ENCODE assay signal across 26 mouse cellular contexts in genomic region chr6:37100413-37100812, GRCm38 (mm10).
DNase-seq lines count a peak whose midpoint lies in the region; ATAC-seq and TF ChIP-seq lines count a peak whose summit lies in the region.
"Had no signal": no experiment of that assay in that cellular context is flagged by ENCODE, and none has a peak within 500 bp of the region (broad histone marks: within the 10 kb centered on the region; RNA-seq: fewer than 3 reads in every experiment).

No protein-coding gene starts in this region.

- peak; percentile 76 for ATAC-seq in kidney, embryonic 14.5 days (ENCODE audit: low FRiP score, low TSS enrichment)
- no peak for ATAC-seq in lung, embryonic 14.5 days (ENCODE audit: insufficient read depth)
- no peak for ATAC-seq in hindbrain, embryonic 13.5 days (ENCODE audit: low FRiP score)
- ATAC-seq: CD4-positive, CD25-positive, alpha-beta regulatory T cell, adult 4 months; forebrain, postnatal 0 days; hindbrain, embryonic 16.5 days; midbrain, embryonic 16.5 days had no signal

- H3K27ac ChIP-seq in kidney, embryonic 14.5 days (ENCODE audit: low read depth, low read length) = no peak overlapping the region; the same call in 1 of the 2 replicates
- no peak overlapping the region for H3K27ac ChIP-seq in lung, embryonic 14.5 days (ENCODE audit: low read depth)
- H3K27ac ChIP-seq in hindbrain, embryonic 13.5 days = no peak overlapping the region
- H3K27ac ChIP-seq: embryonic facial prominence, embryonic 12.5 days; forebrain, embryonic 12.5 days; hindbrain, embryonic 10.5 days; liver, embryonic 13.5 days had no signal

- H3K9ac ChIP-seq in kidney, embryonic 14.5 days (ENCODE audit: low read depth, low read length) = no peak overlapping the region
- no peak overlapping the region for H3K9ac ChIP-seq in lung, embryonic 14.5 days
- H3K9ac ChIP-seq in hindbrain, embryonic 13.5 days = no peak overlapping the region
- H3K9ac ChIP-seq: embryonic facial prominence, embryonic 12.5 days; forebrain, embryonic 12.5 days; forebrain, postnatal 0 days; liver, embryonic 13.5 days had no signal

- H3K9me3 ChIP-seq in kidney, embryonic 14.5 days (ENCODE audit: control insufficient read depth, low read length) = no peaks in the 10 kb centered on the region
- H3K9me3 ChIP-seq in lung, embryonic 14.5 days (ENCODE audit: low read depth, low read length) = no peaks in the 10 kb centered on the region
- no peaks in the 10 kb centered on the region for H3K9me3 ChIP-seq in hindbrain, embryonic 13.5 days
- H3K9me3 ChIP-seq: embryonic facial prominence, embryonic 12.5 days; forebrain, embryonic 12.5 days; hindbrain, embryonic 10.5 days; liver, embryonic 13.5 days had no signal

- WGBS in kidney, embryonic 14.5 days = 50% methylated on average over 5 of the region's 5 CpGs
- WGBS in lung, embryonic 14.5 days = 37% methylated on average over 5 of the region's 5 CpGs
- 77% methylated on average over 5 of the region's 5 CpGs for WGBS in hindbrain, embryonic 13.5 days

- no peak for DNase-seq in kidney, adult 18-20 months
- peak; percentile 32 for DNase-seq in lung, embryonic 14.5 days
- DNase-seq in lung, postnatal 14 days = no peak
- DNase-seq in kidney, postnatal 14 days = peak; percentile 19
- DNase-seq in cerebellum, adult 9-10 months = no peak
- DNase-seq: adrenal gland, adult 8-10 months; cerebellum, adult 8-10 months; cerebellum, postnatal 36 days; forebrain, postnatal 0 days; gastrocnemius, postnatal 10 days; heart, postnatal 14 days; layer of hippocampus, adult 9-11 months; liver, embryonic 13.5 days; lung, adult 18-20 months; lung, postnatal 10 days; right cerebral cortex, postnatal 25 days; thymus, postnatal 14 days had no signal

- no peaks in the 10 kb centered on the region for H3K36me3 ChIP-seq in kidney, embryonic 14.5 days (ENCODE audit: control insufficient read depth, insufficient read depth, low read length)
- no peaks in the 10 kb centered on the region for H3K36me3 ChIP-seq in lung, embryonic 14.5 days (ENCODE audit: insufficient read depth)
- H3K36me3 ChIP-seq in hindbrain, embryonic 13.5 days = no peaks in the 10 kb centered on the region
- H3K36me3 ChIP-seq: embryonic facial prominence, embryonic 12.5 days; forebrain, embryonic 12.5 days; hindbrain, embryonic 10.5 days; liver, embryonic 13.5 days had no signal

- no peaks in the 10 kb centered on the region for H3K4me1 ChIP-seq in kidney, embryonic 14.5 days (ENCODE audit: control insufficient read depth, insufficient read depth, low read length)
- H3K4me1 ChIP-seq in lung, embryonic 14.5 days (ENCODE audit: insufficient read depth) = 0 out of 2 replicates have a peak, but pooled peaks cover 4% of the 10 kb centered on the region
- H3K4me1 ChIP-seq in hindbrain, embryonic 13.5 days (replicated peaks) = peaks cover 6% of the 10 kb centered on the region; the same call in 1 of the 2 replicates
- H3K4me1 ChIP-seq: embryonic facial prominence, embryonic 12.5 days; liver, embryonic 13.5 days had no signal

- no peaks in the 10 kb centered on the region for H3K27me3 ChIP-seq in kidney, embryonic 14.5 days (ENCODE audit: control insufficient read depth, insufficient read depth, low read length)
- no peaks in the 10 kb centered on the region for H3K27me3 ChIP-seq in lung, embryonic 14.5 days (ENCODE audit: insufficient read depth, low read length)
- no peaks in the 10 kb centered on the region for H3K27me3 ChIP-seq in hindbrain, embryonic 13.5 days
- H3K27me3 ChIP-seq: embryonic facial prominence, embryonic 12.5 days; forebrain, embryonic 12.5 days; liver, embryonic 13.5 days had no signal

- no peak for TF ChIP-seq CTCF in lung, embryonic 14.5 days (IDR thresholded peaks at IDR 0.05; ENCODE audit: low read depth)

- H3K4me3 ChIP-seq in kidney, embryonic 14.5 days (ENCODE audit: low read length) = no peak overlapping the region
- no peak overlapping the region for H3K4me3 ChIP-seq in lung, embryonic 14.5 days (ENCODE audit: low read depth, low read length)
- no peak overlapping the region for H3K4me3 ChIP-seq in hindbrain, embryonic 13.5 days
- H3K4me3 ChIP-seq: embryonic facial prominence, embryonic 12.5 days; forebrain, embryonic 12.5 days; hindbrain, embryonic 10.5 days; liver, embryonic 13.5 days had no signal

- H3K4me2 ChIP-seq in kidney, embryonic 14.5 days (replicated peaks; ENCODE audit: low read depth, low read length) = no peak overlapping the region
- H3K4me2 ChIP-seq in lung, embryonic 14.5 days = no peak overlapping the region
- H3K4me2 ChIP-seq in hindbrain, embryonic 13.5 days = no peak overlapping the region
- H3K4me2 ChIP-seq: embryonic facial prominence, embryonic 12.5 days; forebrain, embryonic 12.5 days; liver, embryonic 13.5 days; midbrain, embryonic 11.5 days had no signal

Comparison
In these comparisons a context has a peak if more than half of its experiments do, and no peak if none do; other contexts are left out.
1. DNase-seq: peak in lung, embryonic 14.5 days (single experiment) and kidney, postnatal 14 days (single experiment); none in kidney, adult 18-20 months (single experiment), lung, postnatal 14 days (single experiment) and cerebellum, adult 9-10 months (single experiment).